Mouse (Mus musculus) Patski (cell line): ENCODE data around the gene Gpr179. TPM values are rescaled to one million over a fixed set of nuclear protein-coding genes. Genes with fewer than 3 reads are reported as not detected.
A peak's percentile ranks its signal among the peaks of the same experiment; 100 is the strongest.

ENCODE experiments used
- ATAC-seq: fragments of 100-300 bp; one replicate; pipeline ENCODE4 v1.8.0; 2021
- CTCF ChIA-PET: fragments of 350-600 bp; sonication (Branson Sonifier 250); formaldehyde crosslinking; loops from one replicate; lab custom pipeline; 2022; ENCODE audit warnings: inconsistent platforms; lab: Charles Lee
- POLR2A ChIA-PET: fragments of 350-600 bp; sonication (Branson Sonifier 250); formaldehyde crosslinking; loops from one replicate; lab custom pipeline; 2022; ENCODE audit warnings: antibody characterized with exemption, inconsistent platforms; lab: Charles Lee
- DNase-seq: peaks from one replicate; pipeline ENCODE4 v3.0.0-alpha.2; 2011; ENCODE audit warnings: low read depth, low spot score
- H3K27me3 ChIP-seq: fragments of 371-371 bp; one replicate; pipeline ENCODE4 v1.5.1; 2021
- CTCF ChIP-seq: fragments of 100-300 bp; IDR thresholded peaks from one replicate; pipeline ENCODE4 v1.5.1; 2021
- in situ Hi-C: fragments of 300-500 bp; cut with MboI; formaldehyde crosslinking; loops from 3 replicates; pipeline ENCODE4 v1.11.1; 2018; ENCODE audit warnings: low pct_unique_long_range_greater_than_20kb, mixed read lengths
- polyA plus RNA-seq: library from polyadenylated mRNA; unstranded; gene quantifications from one replicate; pipeline ENCODE4 v1.2.3, GENCODE M21; 2021

The Gpr179 gene
- polyA plus RNA-seq, 1 experiment from 2014 or later = 0.09 TPM

DNA sequence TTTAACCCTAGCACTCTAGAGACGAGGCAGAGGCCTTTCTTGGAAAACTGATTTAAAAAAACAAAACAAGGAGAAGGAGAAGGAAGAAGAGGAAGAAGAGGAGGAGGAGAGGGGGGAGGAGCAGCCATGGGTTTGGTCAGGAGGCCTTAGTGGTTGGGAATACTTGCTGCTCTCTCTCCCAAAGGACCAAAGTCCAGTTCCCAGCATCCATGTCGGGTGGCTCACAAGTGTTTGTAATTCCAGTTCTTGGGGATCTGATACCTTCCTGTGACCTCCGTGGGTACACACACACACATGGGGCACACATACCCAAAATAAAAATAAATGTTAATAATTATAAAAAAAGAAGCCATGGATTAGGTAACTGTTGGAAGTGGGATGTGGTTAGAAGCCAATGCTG, 28.2 kb upstream of the Gpr179 start:
- no peak for ATAC-seq
- no peaks in the 10 kb centered on the region for H3K27me3 ChIP-seq
- DNase-seq = no peak
- CTCF ChIA-PET = interaction anchor here (1.2 kb wide), 1 partner anchor 10 kb away, joined by 3 read pairs; no protein-coding TSS in a partner anchor
- in situ Hi-C loops = no loop called here
- POLR2A ChIA-PET = no interaction called here
- no peak for TF ChIP-seq CTCF

DNA sequence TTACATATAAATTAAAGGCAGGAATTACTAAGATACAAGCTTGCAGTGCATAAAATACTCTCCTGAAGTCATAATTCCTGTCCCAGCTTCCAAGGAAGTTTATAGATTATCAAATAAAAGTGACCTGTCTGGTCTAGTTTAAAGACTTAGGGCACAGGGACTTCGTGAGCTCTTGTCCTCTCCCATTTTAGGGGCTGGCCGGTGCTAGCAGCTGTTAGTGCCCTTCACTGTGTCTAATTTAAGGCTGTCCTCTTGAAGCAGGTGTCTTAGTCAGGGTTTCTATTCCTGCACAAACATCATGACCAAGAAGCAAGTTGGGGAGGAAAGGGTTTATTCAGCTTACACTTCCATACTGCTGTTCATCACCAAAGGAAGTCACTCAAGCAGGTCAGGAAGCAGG, 21.5 kb upstream of the Gpr179 start:
- CTCF ChIA-PET = interaction anchor here (1.0 to 1.6 kb wide), 4 partner anchors 9 to 15 kb away, joined by 3 to 4 read pairs (median 3); no protein-coding TSS in a partner anchor
- in situ Hi-C loops = no loop called here

DNA sequence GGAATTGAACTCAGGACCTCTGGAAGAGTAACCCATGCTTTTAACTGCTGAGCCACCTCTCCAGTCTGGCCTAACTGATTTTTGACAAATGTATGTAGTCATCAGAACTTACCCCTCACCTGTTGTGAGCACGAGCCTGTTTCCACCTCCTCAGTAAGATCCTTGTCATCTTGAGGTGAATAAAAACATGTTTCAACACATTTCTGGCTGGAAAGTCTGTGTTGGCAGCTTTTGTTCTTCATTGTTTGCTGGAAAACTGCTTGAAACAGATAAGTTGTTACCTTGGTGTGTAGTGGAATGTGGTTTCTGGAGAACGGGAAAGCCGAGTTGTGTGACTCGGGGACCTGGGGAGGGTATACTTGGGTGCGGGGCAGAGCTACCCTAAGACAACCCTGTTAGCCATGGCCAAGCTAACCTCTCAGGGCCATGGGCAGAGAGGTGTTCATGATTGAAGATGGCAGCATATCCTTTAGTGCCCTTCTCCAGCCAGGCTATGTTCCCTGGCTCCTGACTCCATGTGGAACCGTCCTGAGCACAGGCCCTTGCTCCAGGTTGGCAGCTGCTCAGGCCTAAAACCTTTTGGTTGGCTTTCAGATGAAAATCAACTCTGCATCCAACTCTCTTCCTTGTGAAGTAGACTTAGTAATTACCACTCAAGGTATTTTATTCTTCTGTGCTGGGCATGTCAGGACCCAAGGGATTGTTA, 20.4 kb upstream of the Gpr179 start:
- H3K27me3 ChIP-seq = no peaks in the 10 kb centered on the region
- ATAC-seq (no peak), DNase-seq (no peak)
- ChIA-PET POLR2A (interaction anchor here (1.4 kb wide), 1 partner anchor 11 kb away, joined by 4 read pairs; no protein-coding TSS in a partner anchor), CTCF (interaction anchor here (1.6 kb wide), 1 partner anchor 9 kb away, joined by 4 read pairs; the partner anchor contains the start of gene Socs7)
- in situ Hi-C loops = no loop called here
- no peak for TF ChIP-seq CTCF

More for the DNA sequence above, 21.5 kb upstream of the Gpr179 start:
- DNase-seq (no peak), ATAC-seq (no peak)
- POLR2A ChIA-PET = interaction anchor here (1.1 kb wide), 1 partner anchor 9 kb away, joined by 3 read pairs; no protein-coding TSS in a partner anchor
- no peaks in the 10 kb centered on the region for H3K27me3 ChIP-seq
- TF ChIP-seq CTCF = no peak

DNA sequence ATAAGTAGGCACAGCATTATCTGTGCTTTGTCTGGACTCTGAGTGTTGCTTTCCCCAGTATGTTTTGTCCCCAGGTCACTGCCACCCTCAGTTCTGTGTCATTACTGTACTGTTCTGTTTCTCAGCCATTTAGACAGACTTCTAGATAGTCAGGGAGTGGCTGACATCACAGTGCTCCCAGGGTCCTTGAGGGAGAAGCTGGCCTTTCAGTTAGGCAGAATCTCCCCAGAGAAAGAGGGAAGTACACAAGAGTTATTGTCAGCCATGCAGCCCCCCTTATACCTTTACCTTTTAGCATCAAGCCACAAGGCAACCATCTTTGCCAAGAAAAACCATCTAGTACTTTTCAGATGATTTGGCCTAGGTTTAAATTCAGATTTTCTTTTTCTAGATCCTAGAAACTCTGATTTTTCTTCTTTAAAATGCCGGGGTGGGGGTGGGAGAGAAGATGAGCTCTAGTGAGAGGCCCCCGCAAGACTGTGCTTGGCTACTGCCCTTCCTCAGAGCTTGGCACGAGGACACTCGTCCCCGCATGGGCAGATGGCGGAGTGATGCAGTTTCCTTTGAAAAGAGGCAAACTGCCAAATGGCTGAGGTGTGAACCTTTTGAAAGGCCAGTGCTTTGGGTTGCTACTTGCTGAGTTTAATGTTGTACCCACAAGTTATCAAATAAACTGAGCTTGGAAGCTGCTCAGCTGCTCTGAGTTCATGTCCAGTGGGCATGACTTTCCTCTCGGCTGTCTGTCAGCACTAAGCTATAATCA, 18.6 kb upstream of the Gpr179 start:
- ChIA-PET POLR2A (interaction anchor here (0.7 to 0.8 kb wide), 3 partner anchors 12 to 32 kb away, joined by 3 read pairs; no protein-coding TSS in a partner anchor), CTCF (interaction anchor here (1.1 to 1.6 kb wide), 4 partner anchors 7 to 42 kb away, joined by 3 to 5 read pairs (median 4); partner anchors contain the start of gene Socs7)
- no peaks in the 10 kb centered on the region for H3K27me3 ChIP-seq
- in situ Hi-C loops = no loop called here
- no peak for TF ChIP-seq CTCF
- DNase-seq = no peak
- ATAC-seq = no peak

GRCm38 (mm10) chr11:97368501-97368900, 16.6 kb upstream of the Gpr179 start:
- no peaks in the 10 kb centered on the region for H3K27me3 ChIP-seq
- CTCF ChIA-PET = no interaction called here
- TF ChIP-seq CTCF = no peak
- ATAC-seq (no peak), DNase-seq (no peak)
- in situ Hi-C loops = no loop called here
- POLR2A ChIA-PET = no interaction called here

DNA sequence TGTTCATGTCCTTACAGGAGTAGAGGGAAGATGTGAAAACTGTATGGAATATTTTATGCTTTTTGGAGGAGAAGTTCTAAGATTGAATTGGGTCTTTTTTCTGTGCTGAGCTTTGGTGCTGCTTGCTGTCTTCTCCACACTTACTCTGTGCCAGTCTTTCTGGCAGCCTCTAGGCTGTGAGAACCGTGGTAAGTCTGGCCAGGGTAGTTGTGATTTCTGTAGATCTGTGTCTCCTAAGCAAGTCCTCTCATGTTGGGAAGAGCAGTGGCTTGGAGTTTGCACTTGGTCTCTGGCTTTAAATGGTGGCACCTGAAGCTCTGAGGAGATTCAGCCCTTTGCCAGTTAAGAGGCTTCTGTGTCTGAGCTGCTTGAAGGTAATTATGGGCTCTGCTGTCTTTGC, 13.7 kb upstream of the Gpr179 start:
- POLR2A ChIA-PET = no interaction called here
- in situ Hi-C loops = no loop called here
- TF ChIP-seq CTCF = no peak
- DNase-seq (no peak), ATAC-seq (no peak)
- CTCF ChIA-PET = interaction anchor here (1.8 to 2.1 kb wide), 3 partner anchors 12 to 35 kb away, joined by 4 to 5 read pairs (median 5); no protein-coding TSS in a partner anchor
- no peaks in the 10 kb centered on the region for H3K27me3 ChIP-seq

- no peak for DNase-seq
- CTCF ChIA-PET = interaction anchor here (0.6 to 2.1 kb wide), 5 partner anchors 8 to 45 kb away, joined by 3 to 5 read pairs (median 4); no protein-coding TSS in a partner anchor
- no peak for ATAC-seq
- in situ Hi-C loops = loop anchor here (5.0 kb wide), 1 partner anchor 34 kb away; no protein-coding TSS in a partner anchor
- H3K27me3 ChIP-seq = no peaks in the 10 kb centered on the region
- POLR2A ChIA-PET = interaction anchor here (0.5 to 1.0 kb wide), 4 partner anchors 15 to 1180 kb away, joined by 3 to 7 read pairs (median 4); no protein-coding TSS in a partner anchor
- TF ChIP-seq CTCF = no peak
Measured at GRCm38 (mm10) chr11:97363644-97363995, 11.7 kb upstream of the Gpr179 start.

DNA sequence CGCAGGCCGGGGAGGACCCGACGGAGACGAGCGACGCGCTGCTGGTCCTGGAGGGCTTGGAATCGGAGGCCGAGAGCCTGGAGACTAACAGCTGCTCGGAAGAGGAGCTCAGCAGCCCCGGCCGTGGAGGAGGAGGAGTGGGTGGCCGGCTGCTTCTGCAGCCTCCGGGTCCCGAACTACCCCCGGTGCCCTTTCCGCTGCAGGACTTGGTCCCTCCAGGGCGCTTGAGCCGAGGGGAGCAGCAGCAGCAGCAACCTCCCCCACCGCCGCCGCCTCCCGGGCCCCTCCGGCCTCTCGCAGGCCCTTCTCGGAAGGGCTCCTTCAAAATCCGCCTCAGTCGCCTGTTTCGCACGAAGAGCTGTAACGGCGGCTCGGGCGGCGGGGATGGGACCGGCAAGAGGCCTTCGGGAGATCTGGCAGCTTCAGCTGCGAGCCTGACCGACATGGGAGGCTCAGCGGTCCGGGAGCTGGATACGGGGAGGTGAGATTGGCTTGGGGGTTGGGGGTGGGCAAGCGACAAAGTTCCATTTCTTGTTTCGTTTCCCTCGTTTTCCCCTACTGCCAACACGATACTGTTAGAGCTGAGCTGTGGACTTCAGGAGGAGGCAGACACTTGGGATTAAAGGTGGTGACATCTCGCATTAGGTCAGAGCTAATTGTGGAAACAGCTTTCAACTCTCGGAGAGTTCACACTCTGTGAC, 11.2 kb upstream of the Gpr179 start:
- no peak for DNase-seq

DNA sequence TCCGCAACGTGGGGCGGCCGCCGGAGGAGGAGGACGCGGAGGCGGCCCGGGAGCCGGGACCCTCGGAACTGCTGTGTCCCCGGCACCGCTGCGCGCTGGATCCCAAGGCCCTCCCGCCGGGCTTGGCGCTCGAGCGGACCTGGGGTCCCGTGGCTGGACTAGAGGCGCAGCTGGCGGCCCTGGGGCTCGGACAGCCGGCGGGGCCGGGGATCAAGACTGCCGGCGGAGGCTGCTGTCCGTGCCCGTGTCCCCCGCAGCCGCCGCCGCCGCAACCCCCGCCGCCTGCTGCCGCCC, 10.7 kb upstream of the Gpr179 start:
- in situ Hi-C loops = loop anchor here (5.0 kb wide), 1 partner anchor 35 kb away; no protein-coding TSS in a partner anchor
- peak; percentile 15 for ATAC-seq
- no peaks in the 10 kb centered on the region for H3K27me3 ChIP-seq
- ChIA-PET POLR2A (no interaction called here), CTCF (interaction anchor here (1.6 kb wide), 1 partner anchor 9 kb away, joined by 4 read pairs; no protein-coding TSS in a partner anchor)
- no peak for DNase-seq
- TF ChIP-seq CTCF = no peak

More for the DNA sequence above, 11.2 kb upstream of the Gpr179 start:
- ChIA-PET CTCF (interaction anchor here (0.6 to 1.6 kb wide), 3 partner anchors 8 to 45 kb away, joined by 3 to 4 read pairs (median 3); no protein-coding TSS in a partner anchor), POLR2A (interaction anchor here (0.5 to 1.0 kb wide), 4 partner anchors 15 to 1179 kb away, joined by 3 to 7 read pairs (median 4); no protein-coding TSS in a partner anchor)
- no peak for TF ChIP-seq CTCF
- in situ Hi-C loops = loop anchor here (5.0 kb wide), 1 partner anchor 34 kb away; no protein-coding TSS in a partner anchor
- no peaks in the 10 kb centered on the region for H3K27me3 ChIP-seq
- ATAC-seq = no peak
